Mouse (Mus musculus): ENCODE measurements around the gene Nol10.

DNA sequence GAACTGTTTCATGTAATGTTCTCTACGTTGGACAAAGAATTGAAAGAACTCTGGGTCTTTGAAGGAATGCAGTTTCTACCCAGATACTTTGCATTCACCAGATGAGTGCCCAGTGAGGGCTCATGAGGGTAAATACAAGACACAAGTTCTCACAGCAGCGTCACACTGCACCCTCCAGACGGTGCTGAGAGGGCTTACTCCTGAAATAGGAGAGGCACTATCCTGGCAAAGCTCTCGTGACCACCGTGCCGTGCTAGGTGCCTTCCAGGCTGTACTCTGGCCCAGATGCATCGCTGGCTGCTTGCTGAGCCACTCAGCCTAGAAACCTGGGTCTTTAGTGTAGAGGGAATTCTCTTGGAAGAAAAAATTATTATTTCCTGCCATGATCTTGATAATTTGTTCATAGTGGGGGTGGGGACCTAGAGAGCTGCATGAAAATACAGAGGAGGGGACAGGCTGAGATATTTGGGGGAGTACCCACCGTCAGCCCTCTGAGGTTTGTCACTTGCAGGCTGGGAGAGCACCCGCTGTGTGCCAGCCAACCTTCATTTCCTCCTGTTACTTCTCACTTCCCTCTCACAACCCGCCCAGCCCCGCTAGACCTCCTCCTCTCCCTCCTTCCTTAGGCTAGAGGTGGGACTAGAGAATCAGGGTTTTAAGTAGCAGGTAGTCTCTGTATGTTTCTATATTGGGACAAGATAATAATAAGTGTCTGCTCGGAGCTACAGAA, 63.7 kb downstream of the Nol10 start:
- TF ChIP-seq POLR2A (IDR thresholded peaks at IDR 0.05; ENCODE audit: control insufficient read depth, extremely low read depth, insufficient read depth, low read length, poor library complexity) (no peak), CTCF (IDR thresholded peaks at IDR 0.05; ENCODE audit: borderline replicate concordance, control insufficient read depth, extremely low read depth, insufficient read depth, low read length, poor library complexity) (no peak)
